ENCODE assay signal across 40 mouse cellular contexts in genomic region chr8:45233256-45233655, GRCm38 (mm10). TPM values are rescaled to one million over a fixed set of nuclear protein-coding genes. Genes with fewer than 3 reads are reported as not detected.
"Had no signal": no experiment of that assay in that cellular context is flagged by ENCODE, and none has a peak within 500 bp of the region (broad histone marks: within the 10 kb centered on the region; RNA-seq: fewer than 3 reads in every experiment).

No protein-coding gene starts in this region.

- H3K4me1 ChIP-seq: liver, embryonic 13.5 days; liver, embryonic 15.5 days had no signal

- H3K36me3 ChIP-seq: heart, embryonic 10.5 days; heart, embryonic 12.5 days; hindbrain, embryonic 10.5 days; hindbrain, embryonic 12.5 days; intestine, embryonic 15.5 days; limb, embryonic 10.5 days; limb, embryonic 12.5 days; liver, embryonic 13.5 days; liver, embryonic 15.5 days had no signal

- H3K4me3 ChIP-seq: gastrocnemius, adult 2 months; heart, embryonic 10.5 days; heart, embryonic 12.5 days; hindbrain, embryonic 10.5 days; hindbrain, embryonic 12.5 days; intestine, embryonic 15.5 days; layer of hippocampus, adult 2 months; limb, embryonic 10.5 days; limb, embryonic 12.5 days; liver, embryonic 13.5 days; liver, embryonic 15.5 days had no signal

- H3K9ac ChIP-seq: heart, embryonic 12.5 days; hindbrain, embryonic 12.5 days; hindbrain, embryonic 14.5 days; intestine, embryonic 15.5 days; limb, embryonic 12.5 days; liver, embryonic 13.5 days; liver, embryonic 15.5 days had no signal

- H3K27ac ChIP-seq: gastrocnemius, adult 2 months; heart, embryonic 10.5 days; hindbrain, embryonic 10.5 days; hindbrain, embryonic 12.5 days; hindbrain, embryonic 14.5 days; intestine, embryonic 15.5 days; layer of hippocampus, adult 2 months; limb, embryonic 10.5 days; limb, embryonic 12.5 days; liver, embryonic 13.5 days; liver, embryonic 15.5 days had no signal

- H3K27me3 ChIP-seq: heart, embryonic 12.5 days; hindbrain, embryonic 12.5 days; intestine, embryonic 15.5 days; limb, embryonic 12.5 days; liver, embryonic 13.5 days; liver, embryonic 15.5 days had no signal

- H3K9me3 ChIP-seq: heart, embryonic 10.5 days; heart, embryonic 12.5 days; hindbrain, embryonic 10.5 days; hindbrain, embryonic 12.5 days; intestine, embryonic 15.5 days; limb, embryonic 10.5 days; limb, embryonic 12.5 days; liver, embryonic 13.5 days; liver, embryonic 15.5 days had no signal

- DNase-seq: gastrocnemius, adult 2 months; gastrocnemius, postnatal 10 days; gastrocnemius, postnatal 25 days; heart, adult 18-20 months; heart, postnatal 10 days; heart, postnatal 4 days; kidney, adult 18-20 months; kidney, adult 8-10 months; kidney, postnatal 10 days; kidney, postnatal 25 days; kidney, postnatal 4 days; layer of hippocampus, adult 9-11 months; layer of hippocampus, postnatal 36 days; liver; liver, embryonic 13.5 days had no signal

RNA-seq across cellular contexts. Expression of gene F11, which starts 28.6 kb away (rescaled TPM):
- total RNA-seq: gastrocnemius, adult 2 months; gastrocnemius, postnatal 25 days; granulocyte monocyte progenitor cell, adult 5-6 weeks; heart, adult 18-20 months; heart, adult 8-10 months; heart, postnatal 10 days; heart, postnatal 25 days; heart, postnatal 4 days; layer of hippocampus, adult 2 months; layer of hippocampus, postnatal 14 days; layer of hippocampus, postnatal 36 days; left cerebral cortex, adult 18-20 months; left cerebral cortex, adult 8-10 months; left cerebral cortex, postnatal 10 days; left cerebral cortex, postnatal 36 days had no signal
- polyA plus RNA-seq: heart, embryonic 10.5 days; heart, embryonic 12.5 days; heart, embryonic 14.5 days; heart, embryonic 16.5 days; hindbrain, embryonic 10.5 days; hindbrain, embryonic 12.5 days; hindbrain, embryonic 14.5 days; hindbrain, embryonic 16.5 days; inflammation-experienced regulatory T-cells, adult 6 months; intestine, postnatal 0 days; kidney, embryonic 14.5 days; limb, embryonic 10.5 days; limb, embryonic 12.5 days; limb, embryonic 14.5 days had no signal
